Mouse (Mus musculus): ENCODE results near the gene Hist1h2bn.
"Not testable (repeated sequence)": the region's sequence is repeated elsewhere in the genome, so short reads cannot be mapped to it uniquely, and the experiment has no call there.

The Hist1h2bn gene

DNA sequence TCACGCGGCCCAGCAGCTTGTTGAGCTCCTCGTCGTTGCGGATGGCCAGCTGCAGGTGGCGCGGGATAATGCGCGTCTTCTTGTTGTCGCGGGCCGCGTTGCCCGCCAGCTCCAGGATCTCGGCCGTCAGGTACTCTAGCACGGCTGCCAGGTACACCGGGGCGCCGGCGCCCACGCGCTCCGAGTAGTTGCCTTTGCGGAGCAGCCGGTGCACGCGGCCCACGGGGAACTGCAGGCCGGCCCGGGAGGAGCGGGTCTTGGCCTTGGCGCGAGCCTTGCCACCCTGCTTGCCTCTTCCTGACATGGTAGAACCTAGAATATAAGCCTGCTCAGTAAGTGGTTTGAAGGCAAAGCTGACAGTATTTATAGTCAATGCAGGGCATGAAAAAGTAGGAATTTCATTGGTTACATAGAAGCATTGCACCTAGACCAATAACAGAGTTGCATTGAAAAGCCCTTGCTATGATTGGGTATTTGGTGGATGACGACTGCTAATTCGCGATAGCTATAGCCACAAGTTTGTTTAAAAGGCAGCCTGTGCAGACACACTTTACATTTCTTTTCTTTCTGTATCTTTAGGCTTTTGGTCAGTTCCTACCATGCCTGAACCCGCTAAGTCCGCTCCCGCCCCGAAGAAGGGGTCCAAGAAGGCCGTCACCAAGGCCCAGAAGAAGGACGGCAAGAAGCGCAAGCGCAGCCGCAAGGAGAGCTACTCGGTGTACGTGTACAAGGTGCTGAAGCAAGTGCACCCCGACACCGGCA lies at the start of gene Hist1h2bn, which contains the start of gene Hist1h2ak:
Gene Hist1h2bn, plus strand, starts transcription at position 600 of the 762 bp plus-strand sequence.
Gene Hist1h2ak, minus strand, starts transcription at position 304 of the 762 bp plus-strand sequence.
- peak; percentile 98 for DNase-seq (ENCODE audit: low read depth, low spot score)

DNA sequence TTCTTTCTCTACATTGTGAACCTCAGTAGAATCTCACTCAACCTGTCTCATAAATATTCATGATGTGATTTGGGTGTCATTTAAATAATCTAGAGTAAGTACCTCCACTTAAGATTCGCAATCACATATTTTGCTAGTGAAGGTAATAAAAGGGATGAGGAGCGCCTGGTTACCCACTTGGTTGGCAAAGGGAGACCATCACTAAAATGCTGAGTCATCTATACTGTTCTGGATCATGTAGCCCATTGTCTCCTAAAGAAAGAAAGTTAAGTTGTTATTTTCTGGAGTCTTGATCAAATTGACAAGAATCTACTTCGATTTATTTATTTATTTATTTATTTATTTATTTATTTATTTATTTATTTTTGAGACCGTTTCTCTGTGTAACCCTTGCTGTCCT lies 47.3 kb upstream of the Hist1h2bn start:
- DNase-seq (ENCODE audit: low read depth, low spot score), result no peak

DNA sequence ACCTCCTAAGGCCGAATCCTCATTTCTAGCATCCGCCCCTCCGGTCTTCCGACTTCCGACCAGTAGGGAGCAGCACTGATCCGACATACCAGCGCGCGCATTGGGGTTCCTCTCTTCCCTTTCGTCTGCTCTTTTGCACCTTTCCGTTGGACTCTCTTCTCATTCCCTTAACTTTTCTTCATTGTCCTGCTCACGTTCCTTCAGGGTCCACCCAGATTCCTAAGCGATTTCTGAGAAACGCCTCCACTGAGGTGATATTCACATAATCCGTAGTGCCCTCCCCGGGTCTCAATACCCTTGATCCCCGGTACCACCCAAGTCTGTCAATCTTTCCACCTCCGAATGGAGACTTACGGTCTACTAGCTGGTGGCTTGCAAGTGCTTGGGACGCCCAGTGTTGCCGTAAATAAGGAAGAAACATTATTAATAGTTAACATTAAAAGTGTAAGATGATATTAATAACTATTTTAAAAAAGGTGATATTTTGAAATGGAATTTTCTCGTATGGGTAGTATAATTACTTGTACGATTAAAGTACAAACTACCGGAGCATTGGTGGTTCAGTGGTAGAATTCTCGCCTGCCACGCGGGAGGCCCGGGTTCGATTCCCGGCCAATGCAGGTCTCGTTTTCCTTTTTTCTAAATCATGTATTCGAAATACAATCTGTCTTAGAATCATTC lies 43.8 kb upstream of the Hist1h2bn start:
- DNase-seq (ENCODE audit: low read depth, low spot score), result peak; percentile 74

GRCm38 (mm10) chr13:21710821-21711525 lies 43.0 kb upstream of the Hist1h2bn start:
- no peak for DNase-seq (ENCODE audit: low read depth, low spot score)

DNA sequence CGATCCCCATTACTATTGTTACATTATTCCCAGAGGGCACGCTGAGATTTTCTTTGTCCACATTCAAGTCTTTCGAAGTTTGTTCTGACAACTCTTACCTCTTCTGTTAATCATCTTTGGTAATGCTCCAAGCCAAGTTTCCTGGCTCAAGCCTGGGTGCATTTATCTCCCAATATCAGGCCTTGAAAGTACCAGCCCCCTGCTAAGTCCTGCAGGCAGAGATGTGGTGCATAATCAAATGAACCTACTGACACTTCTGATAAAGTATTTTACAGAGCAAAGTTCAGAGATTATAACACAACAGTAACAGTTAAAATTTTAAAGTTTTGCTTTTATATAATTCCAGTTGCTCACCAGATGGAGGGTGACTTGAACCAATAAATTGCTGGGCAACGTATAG lies 42.2 kb upstream of the Hist1h2bn start:
- no peak for DNase-seq (ENCODE audit: low read depth, low spot score)

- DNase-seq (ENCODE audit: low read depth, low spot score), result no peak
Observed at GRCm38 (mm10) chr13:21714725-21715124, 39.2 kb upstream of the Hist1h2bn start.

DNA sequence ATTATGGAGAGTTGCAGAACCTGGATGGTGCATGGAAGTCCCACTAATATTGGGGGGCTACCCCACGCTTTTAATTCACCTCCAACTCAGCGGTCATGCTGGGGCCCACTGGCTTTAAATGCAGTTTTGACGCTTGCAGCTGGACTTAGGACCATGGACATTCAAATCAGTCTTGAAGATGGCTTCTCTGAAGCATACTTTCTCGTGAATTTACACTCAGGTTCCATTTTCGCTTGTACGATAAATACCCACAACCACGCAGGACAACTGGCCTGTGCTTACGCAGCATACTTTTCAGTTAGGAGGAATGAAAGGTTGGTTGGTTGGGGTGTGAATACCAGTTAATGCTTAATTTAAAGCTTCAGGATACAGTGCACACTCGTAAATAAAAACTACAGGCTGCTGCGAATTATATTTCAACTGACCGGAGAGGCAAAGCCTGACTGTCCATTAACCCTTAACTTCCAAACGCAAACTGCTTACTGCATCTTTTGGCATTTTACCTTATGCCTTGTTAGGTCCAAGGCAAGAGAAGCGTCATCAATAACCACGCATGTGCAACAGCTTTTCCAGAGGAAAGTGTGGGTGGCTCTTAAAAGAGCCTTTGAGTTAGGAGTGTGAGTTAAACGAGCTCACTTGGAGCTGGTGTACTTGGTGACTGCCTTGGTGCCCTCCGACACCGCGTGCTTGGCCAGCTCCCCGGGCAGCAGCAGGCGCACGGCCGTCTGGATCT lies 38.6 kb upstream of the Hist1h2bn start:
- no peak for DNase-seq (ENCODE audit: low read depth, low spot score)

DNA sequence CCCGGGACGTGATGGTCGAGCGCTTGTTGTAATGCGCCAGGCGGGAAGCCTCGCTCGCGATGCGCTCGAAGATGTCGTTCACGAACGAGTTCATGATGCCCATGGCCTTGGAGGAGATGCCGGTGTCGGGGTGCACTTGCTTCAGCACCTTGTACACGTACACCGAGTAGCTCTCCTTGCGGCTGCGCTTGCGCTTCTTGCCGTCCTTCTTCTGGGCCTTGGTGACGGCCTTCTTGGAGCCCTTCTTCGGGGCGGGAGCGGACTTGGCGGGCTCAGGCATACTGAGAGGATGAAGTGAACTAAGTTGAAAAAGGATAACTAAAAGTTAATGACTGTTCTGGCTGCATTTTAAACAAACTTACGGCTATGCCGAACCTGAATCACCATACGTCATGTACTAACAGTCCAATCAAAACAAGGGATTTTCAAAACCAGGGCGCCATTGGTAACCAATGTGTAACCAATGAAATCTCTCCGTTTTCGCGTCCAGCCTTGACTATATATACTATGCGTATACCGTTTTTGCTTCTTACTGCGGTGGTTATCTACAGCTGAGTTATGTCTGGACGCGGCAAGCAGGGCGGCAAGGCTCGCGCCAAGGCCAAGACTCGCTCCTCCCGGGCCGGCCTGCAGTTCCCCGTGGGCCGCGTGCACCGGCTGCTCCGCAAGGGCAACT lies 37.9 kb upstream of the Hist1h2bn start, which contains the start of the genes Hist1h2bl and Hist1h2ai:
Gene Hist1h2bl, minus strand, starts transcription at position 280 of the 676 bp plus-strand sequence.
Gene Hist1h2ai, plus strand, starts transcription at position 559 of the 676 bp plus-strand sequence.
- DNase-seq (ENCODE audit: low read depth, low spot score), result peak; percentile 97

GRCm38 (mm10) chr13:21716540-21717391 lies 37.2 kb upstream of the Hist1h2bn start:
- DNase-seq (ENCODE audit: low read depth, low spot score), result not testable (repeated sequence)

DNA sequence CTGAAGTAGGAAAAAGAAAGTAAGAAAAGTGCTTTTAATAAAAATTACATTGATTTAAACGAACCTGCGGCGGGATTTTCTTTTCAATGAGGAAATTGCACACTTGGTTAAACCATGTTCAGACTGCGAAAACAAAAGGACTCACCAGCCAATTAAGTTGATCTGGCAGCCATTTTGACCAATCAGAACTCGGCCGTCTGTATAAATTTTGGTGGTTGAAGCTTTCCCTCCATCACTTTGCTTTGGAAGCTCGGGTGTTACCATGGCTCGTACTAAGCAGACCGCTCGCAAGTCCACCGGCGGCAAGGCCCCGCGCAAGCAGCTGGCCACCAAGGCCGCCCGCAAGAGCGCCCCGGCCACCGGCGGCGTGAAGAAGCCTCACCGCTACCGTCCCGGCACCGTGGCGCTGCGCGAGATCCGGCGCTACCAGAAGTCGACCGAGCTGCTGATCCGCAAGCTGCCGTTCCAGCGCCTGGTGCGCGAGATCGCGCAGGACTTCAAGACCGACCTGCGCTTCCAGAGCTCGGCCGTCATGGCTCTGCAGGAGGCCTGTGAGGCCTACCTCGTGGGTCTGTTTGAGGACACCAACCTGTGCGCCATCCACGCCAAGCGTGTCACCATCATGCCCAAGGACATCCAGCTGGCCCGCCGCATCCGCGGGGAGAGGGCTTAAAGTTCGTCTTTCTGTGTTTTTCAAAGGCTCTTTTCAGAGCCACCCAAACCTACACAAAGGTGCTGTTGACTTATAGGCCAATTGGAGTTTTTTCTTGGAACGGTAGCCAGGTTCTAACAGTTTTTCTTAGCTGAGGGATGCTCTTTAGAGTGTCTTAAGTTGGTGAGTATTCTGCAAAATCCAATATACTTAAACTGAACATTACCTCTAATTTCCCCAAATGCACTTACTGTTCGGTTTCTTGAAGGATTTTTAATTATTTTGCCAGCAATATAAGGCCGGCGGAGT lies 36.2 kb upstream of the Hist1h2bn start, which contains the start of gene Hist1h3h:
Gene Hist1h3h, plus strand, starts transcription at position 263 of the 961 bp plus-strand sequence.
- DNase-seq (ENCODE audit: low read depth, low spot score), result peak; percentile 96

DNA sequence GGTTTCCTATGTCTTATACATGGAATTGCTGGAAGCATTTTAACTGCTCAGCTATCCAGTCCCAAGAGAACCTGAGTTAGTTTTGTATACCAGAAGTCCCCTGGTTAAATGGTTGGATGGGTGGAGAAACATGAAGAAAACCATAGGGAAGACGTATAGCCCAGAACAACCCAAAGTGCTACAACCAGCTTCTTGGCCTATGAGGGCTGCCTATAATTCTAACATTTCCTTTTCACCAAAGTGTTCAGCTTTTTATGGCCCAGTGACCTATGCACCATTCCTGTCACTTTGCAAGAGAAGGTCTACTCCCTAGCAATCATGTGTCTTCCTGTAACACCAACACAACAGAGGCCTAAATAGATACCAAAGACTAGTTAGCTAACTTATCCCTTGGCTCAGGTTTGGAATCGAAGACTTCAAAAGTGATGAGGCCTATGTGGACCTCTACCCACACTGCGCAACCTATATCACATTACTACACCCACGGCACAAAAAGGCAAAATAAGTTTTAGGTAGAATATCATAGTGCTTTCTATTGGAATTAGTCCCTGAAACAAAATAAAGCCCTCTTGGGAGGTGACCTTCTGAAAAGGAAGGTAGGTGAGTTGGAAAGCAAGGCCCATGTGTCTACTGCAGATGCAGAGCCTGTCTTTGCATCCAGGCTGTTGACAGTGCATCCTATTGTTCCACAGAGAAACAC lies 35.4 kb upstream of the Hist1h2bn start:
- no peak for DNase-seq (ENCODE audit: low read depth, low spot score)

GRCm38 (mm10) chr13:21721107-21721756 lies 32.7 kb upstream of the Hist1h2bn start:
- not testable (repeated sequence) for DNase-seq (ENCODE audit: low read depth, low spot score)

DNA sequence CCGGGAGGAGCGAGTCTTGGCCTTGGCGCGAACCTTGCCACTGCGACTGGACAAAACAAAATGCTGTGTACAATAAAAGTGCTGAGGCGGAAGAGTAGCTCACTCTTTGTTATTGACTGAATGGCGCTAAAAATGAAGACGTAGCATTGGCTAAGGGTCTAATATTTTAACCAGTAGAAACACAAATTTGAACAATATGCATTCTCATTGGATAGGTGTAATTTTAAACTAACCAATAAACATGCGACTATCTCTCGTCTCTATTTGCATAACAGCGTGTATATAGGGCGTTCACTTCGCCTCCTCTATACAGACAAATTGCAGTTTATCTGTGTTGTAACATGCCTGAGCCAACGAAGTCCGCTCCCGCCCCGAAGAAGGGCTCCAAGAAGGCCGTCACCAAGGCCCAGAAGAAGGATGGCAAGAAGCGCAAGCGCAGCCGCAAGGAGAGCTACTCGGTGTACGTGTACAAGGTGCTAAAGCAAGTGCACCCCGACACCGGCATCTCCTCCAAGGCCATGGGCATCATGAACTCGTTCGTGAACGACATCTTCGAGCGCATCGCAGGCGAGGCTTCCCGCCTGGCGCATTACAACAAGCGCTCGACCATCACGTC lies 32.1 kb upstream of the Hist1h2bn start, which contains the start of gene Hist1h2bm:
Gene Hist1h2bm, plus strand, starts transcription at position 288 of the 616 bp plus-strand sequence.
- DNase-seq (ENCODE audit: low read depth, low spot score), result peak; percentile 95

- no peak for DNase-seq (ENCODE audit: low read depth, low spot score)
Observed at GRCm38 (mm10) chr13:21722373-21722925, 31.5 kb upstream of the Hist1h2bn start.

DNA sequence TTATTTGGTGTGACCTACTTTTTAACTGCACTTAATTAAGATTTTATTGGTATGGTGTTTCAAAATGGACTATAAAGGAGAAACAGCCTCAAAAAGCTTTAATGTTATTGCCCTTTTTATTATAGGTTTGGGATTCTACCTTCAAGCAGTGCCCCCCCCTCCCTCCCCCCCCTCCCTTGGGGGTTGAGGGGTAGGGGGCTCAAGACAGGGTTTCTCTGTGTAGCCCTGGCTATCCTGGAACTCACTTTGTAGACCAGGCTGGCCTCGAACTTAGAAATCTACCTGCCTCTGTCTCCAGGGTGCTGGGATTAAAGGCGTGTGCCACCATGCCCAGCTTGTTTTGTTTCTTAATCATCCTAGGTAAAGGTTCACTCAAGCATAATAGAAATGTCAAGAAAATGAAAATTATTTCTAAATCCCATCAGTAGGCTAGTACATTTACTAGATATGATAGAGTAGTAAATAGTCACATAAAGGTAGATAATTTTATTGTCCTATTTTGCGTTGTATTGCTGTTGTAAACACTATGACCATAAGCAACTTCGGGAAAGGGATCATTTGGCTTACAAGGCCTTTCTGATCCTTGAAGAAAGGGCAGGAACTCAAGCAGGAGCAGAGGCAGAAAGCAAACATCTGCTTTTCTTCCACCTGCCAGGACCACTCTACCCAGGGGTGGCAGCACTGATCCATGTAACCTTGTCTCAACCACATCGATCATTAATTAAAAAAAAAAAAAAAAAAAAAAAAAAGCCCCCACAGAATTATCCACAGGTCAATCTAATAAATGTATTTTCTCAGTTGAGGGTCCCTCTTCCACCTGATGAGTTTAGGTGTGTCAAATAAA lies 30.7 kb upstream of the Hist1h2bn start:
- DNase-seq (ENCODE audit: low read depth, low spot score), result no peak

Measured in telencephalon, adult 2 months (tissue).